Mouse (Mus musculus): Measurements from ENCODE around the gene Nav2. TPM values are rescaled to one million over a fixed set of nuclear protein-coding genes. Genes with fewer than 3 reads are reported as not detected.

Gene Nav2
- total and polyA plus RNA-seq, 3 experiments: under 0.01 TPM; not detected in 2

DNA sequence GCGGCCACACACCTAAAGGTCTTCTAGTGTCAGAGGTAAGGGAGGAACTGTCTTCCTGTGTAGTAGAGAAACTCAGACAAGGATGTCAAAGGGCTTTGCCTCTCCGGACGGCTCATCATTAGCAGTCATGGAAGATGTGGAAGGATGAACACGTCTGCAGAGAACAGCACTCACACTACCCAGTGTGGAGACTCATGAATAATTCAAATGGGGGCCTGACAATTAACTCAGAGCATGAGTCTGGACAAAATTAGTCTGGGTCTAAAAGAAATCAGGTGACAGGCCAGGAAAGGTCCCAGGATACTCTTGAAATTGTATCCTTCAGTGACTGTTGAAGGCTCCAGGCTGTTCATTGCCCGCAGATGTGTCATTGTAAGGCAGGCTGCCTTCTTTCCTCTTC lies 17.5 kb upstream of the Nav2 start:
- H3K4me3 ChIP-seq (replicated peaks in 1 of 3; ENCODE audit: low read depth in 2 of 3, low read length in 2 of 3, poor library complexity in 1 of 3): no peak overlapping the region
- in situ Hi-C loops (cut with MboI; ENCODE audit: low pct_ligation_motif_present, low pct_unique_long_range_greater_than_20kb, low sequenced_read_pairs): no loop called here
- no peaks in the 10 kb centered on the region for H3K4me1 ChIP-seq (ENCODE audit: control insufficient read depth in 1 of 2, insufficient read depth in 2 of 2)
- no peak overlapping the region for H3K9ac ChIP-seq (ENCODE audit: insufficient read depth, low read depth)
- no peak for DNase-seq (ENCODE audit: extremely low read depth)
- H3K27ac ChIP-seq (ENCODE audit: insufficient read depth, low read depth): no peak overlapping the region
- no peaks in the 10 kb centered on the region for H3K9me3 ChIP-seq (replicated peaks; ENCODE audit: low read length)
- TF ChIP-seq SIN3A (IDR thresholded peaks at IDR 0.05; ENCODE audit: low read length) (no peak), ZKSCAN1 (IDR thresholded peaks at IDR 0.05; ENCODE audit: borderline replicate concordance, low read depth, low read length) (no peak), JUND (conservative IDR thresholded peaks at IDR 0.05; ENCODE audit: low read depth, low read length) (no peak), USF2 (conservative IDR thresholded peaks at IDR 0.05; ENCODE audit: low read depth, low read length) (no peak), JUN (IDR thresholded peaks at IDR 0.05; ENCODE audit: insufficient read depth, low read depth, low read length) (no peak), CTCF (conservative IDR thresholded peaks at IDR 0.05 in 1 of 2, IDR thresholded peaks at IDR 0.05 in 1 of 2; ENCODE audit: low read depth in 2 of 2, low read length in 2 of 2) (no peak), ZNF384 (IDR thresholded peaks at IDR 0.05; ENCODE audit: low read depth, low read length) (no peak), MAZ (IDR thresholded peaks at IDR 0.05; ENCODE audit: low read depth, low read length) (no peak), E2F4 (IDR thresholded peaks at IDR 0.05; ENCODE audit: insufficient replicate concordance, low read depth, low read length) (no peak)
- H3K4me2 ChIP-seq (ENCODE audit: insufficient read depth, low read depth, poor library complexity, severe bottlenecking): no peak overlapping the region
- no peaks in the 10 kb centered on the region for H3K79me2 ChIP-seq (replicated peaks; ENCODE audit: control insufficient read depth, extremely low read depth, insufficient read depth, poor library complexity, severe bottlenecking)
- no peaks in the 10 kb centered on the region for H3K36me3 ChIP-seq (replicated peaks in 1 of 2; ENCODE audit: control insufficient read depth in 1 of 2, insufficient read depth in 1 of 2, low read length in 1 of 2)
- dilution Hi-C loops (cut with MboI; ENCODE audit: extremely low pct_ligation_motif_present, extremely low pct_unique_long_range_greater_than_20kb, low sequenced_read_pairs): no loop called here
- H3K27me3 ChIP-seq (replicated peaks): peaks cover 45% of the 10 kb centered on the region

DNA sequence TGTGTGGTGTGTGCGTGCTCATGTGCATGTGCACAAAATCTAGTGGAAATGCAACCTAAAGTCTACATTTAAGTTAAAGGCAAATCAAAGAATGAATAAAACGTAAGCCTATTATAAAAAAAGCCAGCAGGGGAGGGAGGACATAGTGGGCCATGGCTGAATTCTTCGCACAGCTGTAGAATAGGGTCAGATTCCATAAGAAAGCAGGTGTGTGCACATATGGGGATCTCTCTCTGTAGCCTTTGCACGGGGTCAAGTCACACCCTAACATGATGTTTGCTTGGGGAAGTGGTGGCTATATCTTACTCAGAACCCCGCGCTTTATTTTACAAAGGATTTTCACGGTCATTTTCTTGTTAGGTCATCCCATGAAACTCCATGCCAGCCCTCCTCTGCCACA lies 15.4 kb upstream of the Nav2 start:
- no peaks in the 10 kb centered on the region for H3K9me3 ChIP-seq (replicated peaks; ENCODE audit: low read length)
- TF ChIP-seq JUN (IDR thresholded peaks at IDR 0.05; ENCODE audit: insufficient read depth, low read depth, low read length) (no peak), HCFC1 (IDR thresholded peaks at IDR 0.05; ENCODE audit: low read depth, low read length) (no peak), E2F4 (IDR thresholded peaks at IDR 0.05; ENCODE audit: insufficient replicate concordance, low read depth, low read length) (no peak), CHD1 (IDR thresholded peaks at IDR 0.05; ENCODE audit: low read depth, low read length) (no peak), ZC3H11A (IDR thresholded peaks at IDR 0.05; ENCODE audit: low read depth, low read length) (no peak), MEF2A (IDR thresholded peaks at IDR 0.05; ENCODE audit: borderline replicate concordance, low read depth, low read length) (no peak), PAX5 (IDR thresholded peaks at IDR 0.05; ENCODE audit: low read length) (no peak), ZKSCAN1 (IDR thresholded peaks at IDR 0.05; ENCODE audit: borderline replicate concordance, low read depth, low read length) (no peak), MXI1 (IDR thresholded peaks at IDR 0.05; ENCODE audit: low read depth, low read length) (no peak), EP300 (IDR thresholded peaks at IDR 0.05; ENCODE audit: low read length) (no peak), MAZ (IDR thresholded peaks at IDR 0.05; ENCODE audit: low read depth, low read length) (no peak), MAX (IDR thresholded peaks at IDR 0.05; ENCODE audit: low read length) (no peak), USF1 (IDR thresholded peaks at IDR 0.05; ENCODE audit: low read depth, low read length) (no peak), ETS1 (conservative IDR thresholded peaks at IDR 0.05; ENCODE audit: low read depth, low read length) (no peak), ELF1 (IDR thresholded peaks at IDR 0.05; ENCODE audit: low read depth, low read length) (no peak), POLR2AphosphoS2 (IDR thresholded peaks at IDR 0.05; ENCODE audit: low read depth, low read length) (no peak), CHD2 (IDR thresholded peaks at IDR 0.05; ENCODE audit: low read length) (no peak), UBTF (IDR thresholded peaks at IDR 0.05; ENCODE audit: low read depth, low read length) (no peak), TBP (conservative IDR thresholded peaks at IDR 0.05; ENCODE audit: low read depth, low read length) (no peak), ZMIZ1 (IDR thresholded peaks at IDR 0.05; ENCODE audit: low read depth, low read length) (no peak)
- in situ Hi-C loops (cut with MboI; ENCODE audit: low pct_ligation_motif_present, low pct_unique_long_range_greater_than_20kb, low sequenced_read_pairs): no loop called here
- peaks cover 26% of the 10 kb centered on the region for H3K27me3 ChIP-seq (replicated peaks)
- H3K27ac ChIP-seq (ENCODE audit: insufficient read depth, low read depth): no peak overlapping the region
- peaks cover 0 to 4% of the 10 kb centered on the region in 2 experiments; a peak in 1 of 4 replicates for H3K4me1 ChIP-seq (ENCODE audit: control insufficient read depth in 1 of 2, insufficient read depth in 2 of 2)
- H3K4me3 ChIP-seq (replicated peaks in 1 of 3; ENCODE audit: low read depth in 2 of 3, low read length in 2 of 3, poor library complexity in 1 of 3): no peak overlapping the region
- H3K9ac ChIP-seq (ENCODE audit: insufficient read depth, low read depth): no peak overlapping the region
- no peaks in the 10 kb centered on the region for H3K36me3 ChIP-seq (replicated peaks in 1 of 2; ENCODE audit: control insufficient read depth in 1 of 2, insufficient read depth in 1 of 2, low read length in 1 of 2)
- dilution Hi-C loops (cut with MboI; ENCODE audit: extremely low pct_ligation_motif_present, extremely low pct_unique_long_range_greater_than_20kb, low sequenced_read_pairs): no loop called here
- no peak overlapping the region for H3K4me2 ChIP-seq (ENCODE audit: insufficient read depth, low read depth, poor library complexity, severe bottlenecking)
- H3K79me2 ChIP-seq (replicated peaks; ENCODE audit: control insufficient read depth, extremely low read depth, insufficient read depth, poor library complexity, severe bottlenecking): no peaks in the 10 kb centered on the region
- DNase-seq (ENCODE audit: extremely low read depth): no peak
